Mouse (Mus musculus) midbrain, embryonic 14.5 days (tissue): ENCODE measurements around the gene Ifitm6. TPM values are rescaled to one million over a fixed set of nuclear protein-coding genes. Genes with fewer than 3 reads are reported as not detected.

Experiments
- ATAC-seq: fragments of 200-750 bp; cut with Nextera tagmentation; 2 replicates; pipeline ENCODE4 v1.8.0; 2017; ENCODE audit warnings: moderate number of reproducible peaks, moderate library complexity; ENCODE audit not compliant: low FRiP score, low TSS enrichment
- DNase-seq: peaks from one replicate; pipeline ENCODE4 v3.0.0-alpha.2; 2015
- H3K27ac ChIP-seq: fragments of 300-500 bp; sonication (generic); replicated peaks from 2 replicates; pipeline ENCODE4 v1.5.1; 2014; ENCODE audit warnings: mild to moderate bottlenecking, low read depth, low read length, moderate library complexity
- H3K27me3 ChIP-seq: fragments of 300-500 bp; sonication (generic); 2 replicates; pipeline ENCODE4 v1.6.1; 2014; ENCODE audit warnings: low read length, control low read depth, mixed read lengths; ENCODE audit not compliant: control insufficient read depth, insufficient read depth
- H3K36me3 ChIP-seq: fragments of 300-500 bp; sonication (generic); 2 replicates; pipeline ENCODE4 v1.6.1; 2014; ENCODE audit warnings: low read length, control low read depth; ENCODE audit not compliant: control insufficient read depth, insufficient read depth
- H3K4me1 ChIP-seq: fragments of 300-500 bp; sonication (generic); 2 replicates; pipeline ENCODE4 v1.6.1; 2014; ENCODE audit warnings: mild to moderate bottlenecking, antibody characterized with exemption, low read length, control low read depth; ENCODE audit not compliant: control insufficient read depth, insufficient read depth
- H3K4me2 ChIP-seq: fragments of 300-500 bp; sonication (generic); 2 replicates; pipeline ENCODE4 v1.6.1; 2014; ENCODE audit warnings: mild to moderate bottlenecking, low read length, moderate library complexity
- H3K4me3 ChIP-seq: fragments of 300-500 bp; sonication (generic); replicated peaks from 2 replicates; pipeline ENCODE4 v1.5.1; 2014; ENCODE audit warnings: low read depth, low read length
- H3K9ac ChIP-seq: fragments of 300-500 bp; sonication (generic); replicated peaks from 2 replicates; pipeline ENCODE4 v1.6.1; 2014; ENCODE audit warnings: mild to moderate bottlenecking, low read length, moderate library complexity
- H3K9me3 ChIP-seq: fragments of 300-500 bp; sonication (generic); 2 replicates; pipeline ENCODE4 v1.6.1; 2016; ENCODE audit warnings: low read length, control low read depth, mixed read lengths; ENCODE audit not compliant: control insufficient read depth
- WGBS: fragments of 180-500 bp; shearing (Covaris S2); extraction: QIAGEN DNeasy Blood & Tissue Kit; methylation state at CpG from one replicate; pipeline ENCODE4 v1.1.7; 2014; 5-methylcytosine and 5-hydroxymethylcytosine counted together
- polyA plus RNA-seq: library from polyadenylated mRNA; unstranded; fragments of >200 nt; fragmentation: Nextera tagmentation; extraction: Ambion mirVana; gene quantifications from 2 replicates; pipeline ENCODE4 v1.2.1, GENCODE M21; 2014

The Ifitm6 gene
- polyA plus RNA-seq, 1 experiment from 2014 or later, result 0.34 TPM

- no peak overlapping the region for H3K27ac ChIP-seq
- DNase-seq (no peak), ATAC-seq (no peak)
- H3K4me2 ChIP-seq, result no peak overlapping the region
- peaks cover 11% of the 10 kb centered on the region for H3K4me1 ChIP-seq
- no peaks in the 10 kb centered on the region for H3K36me3 ChIP-seq
- no peak overlapping the region for H3K4me3 ChIP-seq
- 90% methylated on average over 14 of the region's 14 CpGs for WGBS
- H3K9ac ChIP-seq, result no peak overlapping the region
- no peaks in the 10 kb centered on the region for H3K9me3 ChIP-seq
- H3K27me3 ChIP-seq, result no peaks in the 10 kb centered on the region
Observed at GRCm38 (mm10) chr7:141021489-141022449, 4.0 kb upstream of the Ifitm6 start.

GRCm38 (mm10) chr7:141019028-141019427 lies 1.3 kb upstream of the Ifitm6 start:
- WGBS, result 90% methylated on average over 5 of the region's 5 CpGs
- H3K4me3 ChIP-seq, result no peak overlapping the region
- ATAC-seq (no peak), DNase-seq (no peak)
- H3K27me3 ChIP-seq, result no peaks in the 10 kb centered on the region
- no peak overlapping the region for H3K4me2 ChIP-seq
- no peak overlapping the region for H3K27ac ChIP-seq
- no peaks in the 10 kb centered on the region for H3K36me3 ChIP-seq
- H3K4me1 ChIP-seq, result no peaks in the 10 kb centered on the region
- no peak overlapping the region for H3K9ac ChIP-seq
- H3K9me3 ChIP-seq, result no peaks in the 10 kb centered on the region

- no peaks in the 10 kb centered on the region for H3K4me1 ChIP-seq
- no peaks in the 10 kb centered on the region for H3K27me3 ChIP-seq
- no peaks in the 10 kb centered on the region for H3K36me3 ChIP-seq
- no peak for DNase-seq
- H3K9ac ChIP-seq, result no peak overlapping the region
- H3K9me3 ChIP-seq, result no peaks in the 10 kb centered on the region
- H3K4me3 ChIP-seq, result no peak overlapping the region
- no peak for ATAC-seq
- H3K4me2 ChIP-seq, result no peak overlapping the region
- WGBS, result 90% methylated on average over 10 of the region's 10 CpGs
- H3K27ac ChIP-seq, result no peak overlapping the region
Observed at GRCm38 (mm10) chr7:141016707-141017697, 722 bp downstream of the Ifitm6 start.

- ATAC-seq (no peak), DNase-seq (no peak)
- H3K4me3 ChIP-seq, result no peak overlapping the region
- H3K9ac ChIP-seq, result no peak overlapping the region
- no peaks in the 10 kb centered on the region for H3K36me3 ChIP-seq
- H3K4me2 ChIP-seq, result no peak overlapping the region
- no peaks in the 10 kb centered on the region for H3K9me3 ChIP-seq
- WGBS, result 93% methylated on average over 7 of the region's 7 CpGs
- no peak overlapping the region for H3K27ac ChIP-seq
- 0 out of 2 replicates have a peak, but pooled peaks cover 7% of the 10 kb centered on the region for H3K4me1 ChIP-seq
- H3K27me3 ChIP-seq, result no peaks in the 10 kb centered on the region
Observed at GRCm38 (mm10) chr7:141011238-141011770, 6.4 kb downstream of the Ifitm6 start.

- 33% methylated on average over 10 of the region's 10 CpGs for WGBS
- H3K9ac ChIP-seq, result no peak within 1 kb of the TSS
Observed at GRCm38 (mm10) chr7:141010593-141010992, 7.1 kb downstream of the Ifitm6 start, which contains the start of gene Ifitm3. TSS of gene Ifitm3 (minus strand) at chr7:141010770.

GRCm38 (mm10) chr7:141009665-141010064 lies 8.1 kb downstream of the Ifitm6 start:
- ATAC-seq (no peak), DNase-seq (no peak)
- 0 out of 2 replicates have a peak, but pooled peaks cover 7% of the 10 kb centered on the region for H3K4me1 ChIP-seq
- H3K36me3 ChIP-seq, result no peaks in the 10 kb centered on the region
- 88% methylated on average over 9 of the region's 9 CpGs for whole genome bisulfite sequencing
- no peak overlapping the region for H3K4me2 ChIP-seq
- H3K4me3 ChIP-seq, result no peak overlapping the region
- no peaks in the 10 kb centered on the region for H3K27me3 ChIP-seq
- no peak overlapping the region for H3K27ac ChIP-seq
- no peaks in the 10 kb centered on the region for H3K9me3 ChIP-seq
- no peak overlapping the region for H3K9ac ChIP-seq

More at GRCm38 (mm10) chr7:141010593-141010992, 7.1 kb downstream of the Ifitm6 start, which contains the start of gene Ifitm3:
- 0 out of 2 replicates have a peak, but pooled peaks cover 7% of the 10 kb centered on the region for H3K4me1 ChIP-seq
- DNase-seq (no peak), ATAC-seq (no peak)
- H3K4me3 ChIP-seq, result no peak within 1 kb of the TSS
- H3K4me2 ChIP-seq, result peak within 1 kb of the TSS; percentile 3; the same call in 1 of the 2 replicates
- H3K27ac ChIP-seq, result no peak within 1 kb of the TSS
- H3K27me3 ChIP-seq, result no peaks in the 10 kb centered on the region
- H3K9me3 ChIP-seq, result no peaks in the 10 kb centered on the region
- no peaks in the 10 kb centered on the region for H3K36me3 ChIP-seq

GRCm38 (mm10) chr7:141008938-141009660 lies 8.6 kb downstream of the Ifitm6 start:
- peak overlapping the region; percentile 21; the same call in 1 of the 2 replicates for H3K4me2 ChIP-seq
- H3K27ac ChIP-seq, result no peak overlapping the region
- no peak overlapping the region for H3K9ac ChIP-seq
- H3K9me3 ChIP-seq, result no peaks in the 10 kb centered on the region
- H3K36me3 ChIP-seq, result no peaks in the 10 kb centered on the region
- ATAC-seq, result no peak
- H3K4me3 ChIP-seq, result no peak overlapping the region
- H3K27me3 ChIP-seq, result no peaks in the 10 kb centered on the region
- 0 out of 2 replicates have a peak, but pooled peaks cover 7% of the 10 kb centered on the region for H3K4me1 ChIP-seq
- DNase-seq, result peak; percentile 69
- 7% methylated on average over 20 of the region's 20 CpGs for WGBS
